Mouse (Mus musculus) hindbrain, embryonic 16.5 days (tissue): ENCODE measurements at regions not wholly inside any gene's neighbourhood (a gene's known extent, or its start where the extent isn't known, plus 50 kb on each side); places are given as distances from the start of the nearest gene placed in this dataset.

ENCODE experiments used
- ATAC-seq: fragments of 200-750 bp; cut with Nextera tagmentation; 2 replicates; pipeline ENCODE4 v1.8.0; 2017; ENCODE audit warnings: moderate TSS enrichment, moderate library complexity
- H3K27ac ChIP-seq: fragments of 300-500 bp; sonication (generic); 2 replicates; pipeline ENCODE4 v1.5.1; 2014; ENCODE audit warnings: low read depth, mild to moderate bottlenecking, control low read depth, low read length, moderate library complexity
- H3K27me3 ChIP-seq: fragments of 300-500 bp; sonication (generic); replicated peaks from 2 replicates; pipeline ENCODE4 v1.6.1; 2014; ENCODE audit warnings: low read length; ENCODE audit not compliant: control insufficient read depth, insufficient read depth
- H3K36me3 ChIP-seq: fragments of 300-500 bp; sonication (generic); 2 replicates; pipeline ENCODE4 v1.6.1; 2014; ENCODE audit warnings: mild to moderate bottlenecking, low read length, moderate library complexity, mixed read lengths; ENCODE audit not compliant: control insufficient read depth, insufficient read depth
- H3K4me1 ChIP-seq: fragments of 300-500 bp; sonication (generic); 2 replicates; pipeline ENCODE4 v1.6.1; 2014; ENCODE audit warnings: low read depth, low read length; ENCODE audit not compliant: control insufficient read depth, insufficient read depth
- H3K4me2 ChIP-seq: fragments of 300-500 bp; sonication (generic); 2 replicates; pipeline ENCODE4 v1.6.1; 2014; ENCODE audit warnings: mild to moderate bottlenecking, low read length, control low read depth, moderate library complexity
- H3K4me3 ChIP-seq: fragments of 300-500 bp; sonication (generic); 2 replicates; pipeline ENCODE4 v1.5.1; 2014; ENCODE audit warnings: mild to moderate bottlenecking, low read length, control low read depth, moderate library complexity
- H3K9ac ChIP-seq: fragments of 300-500 bp; sonication (generic); 2 replicates; pipeline ENCODE4 v1.6.1; 2014; ENCODE audit warnings: low read depth, mild to moderate bottlenecking, control low read depth, low read length, moderate library complexity
- H3K9me3 ChIP-seq: fragments of 300-500 bp; sonication (generic); 2 replicates; pipeline ENCODE4 v1.6.1; 2014; ENCODE audit warnings: mild to moderate bottlenecking, low read length, moderate library complexity; ENCODE audit not compliant: control insufficient read depth
- WGBS: fragments of 180-500 bp; shearing (Covaris S2); extraction: QIAGEN DNeasy Blood & Tissue Kit; methylation state at CpG from one replicate; pipeline ENCODE4 v1.1.7; 2014; 5-methylcytosine and 5-hydroxymethylcytosine counted together

DNA sequence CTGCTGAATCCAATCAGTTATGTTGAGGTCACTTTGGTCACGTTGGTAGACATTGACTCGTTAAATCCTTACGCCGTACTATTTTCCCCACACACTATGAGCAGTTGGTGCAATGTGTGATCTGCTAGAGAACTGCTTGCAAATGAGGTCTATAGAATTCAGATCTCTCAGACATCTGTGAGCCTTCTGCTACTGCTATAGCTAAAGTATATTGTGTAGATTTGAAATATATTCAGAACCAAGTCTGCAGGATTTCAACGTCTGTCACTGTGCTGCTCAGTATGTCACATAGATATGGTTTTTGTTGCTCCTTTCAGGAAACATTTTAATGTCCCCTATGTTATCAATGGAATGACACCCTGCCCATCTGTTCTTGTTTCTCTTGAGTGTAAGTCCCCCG lies 182.4 kb upstream of the Car8 start:
- 90% methylated on average over 6 of the region's 6 CpGs for WGBS

DNA sequence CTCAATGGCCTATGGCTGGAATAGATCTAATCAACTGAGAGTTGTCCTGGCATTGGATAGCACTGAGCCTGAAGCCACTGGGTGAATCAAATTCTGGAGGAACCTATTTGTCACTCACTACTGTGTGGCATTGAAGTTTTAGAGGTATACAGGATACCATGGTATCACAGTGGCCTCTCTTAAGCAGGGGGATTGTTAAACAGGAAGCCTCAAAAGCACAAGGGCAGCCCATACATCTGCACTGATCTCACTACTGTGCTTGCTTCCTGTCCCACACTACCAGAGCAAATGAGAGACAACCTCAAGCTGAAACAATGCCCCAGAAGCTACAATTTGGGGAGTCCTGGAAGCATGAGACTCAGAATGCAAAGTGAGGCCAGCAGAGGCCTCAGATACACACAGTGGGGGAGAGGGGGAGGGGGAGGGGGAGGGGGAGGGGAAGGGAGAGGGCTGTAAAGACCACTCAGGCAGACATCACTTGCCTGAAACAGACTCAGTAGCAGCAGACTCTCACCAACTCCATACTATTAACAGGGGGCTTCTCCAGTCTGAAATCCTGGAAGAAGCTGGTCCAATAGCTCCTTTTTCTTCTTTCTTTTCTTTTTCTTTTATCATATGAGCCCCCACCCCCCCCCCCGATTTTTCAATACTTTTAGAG lies 179.7 kb upstream of the Car8 start:
- no peak overlapping the region for H3K27ac ChIP-seq
- no peak overlapping the region for H3K4me3 ChIP-seq
- H3K27me3 ChIP-seq, result no peaks in the 10 kb centered on the region
- WGBS, result 42% methylated on average over 1 of the region's 1 CpGs
- no peak overlapping the region for H3K4me2 ChIP-seq
- ATAC-seq, result no peak
- no peaks in the 10 kb centered on the region for H3K9me3 ChIP-seq
- H3K4me1 ChIP-seq, result no peaks in the 10 kb centered on the region; the same call in 1 of the 2 replicates
- H3K9ac ChIP-seq, result no peak overlapping the region
- no peaks in the 10 kb centered on the region for H3K36me3 ChIP-seq

More for the DNA sequence above, 182.4 kb upstream of the Car8 start:
- Histone ChIP-seq H3K27ac (no peak overlapping the region), H3K9me3 (no peaks in the 10 kb centered on the region), H3K27me3 (no peaks in the 10 kb centered on the region), H3K9ac (no peak overlapping the region), H3K4me1 (no peaks in the 10 kb centered on the region; the same call in 1 of the 2 replicates), H3K4me2 (no peak overlapping the region), H3K4me3 (no peak overlapping the region), H3K36me3 (no peaks in the 10 kb centered on the region)
- no peak for ATAC-seq

DNA sequence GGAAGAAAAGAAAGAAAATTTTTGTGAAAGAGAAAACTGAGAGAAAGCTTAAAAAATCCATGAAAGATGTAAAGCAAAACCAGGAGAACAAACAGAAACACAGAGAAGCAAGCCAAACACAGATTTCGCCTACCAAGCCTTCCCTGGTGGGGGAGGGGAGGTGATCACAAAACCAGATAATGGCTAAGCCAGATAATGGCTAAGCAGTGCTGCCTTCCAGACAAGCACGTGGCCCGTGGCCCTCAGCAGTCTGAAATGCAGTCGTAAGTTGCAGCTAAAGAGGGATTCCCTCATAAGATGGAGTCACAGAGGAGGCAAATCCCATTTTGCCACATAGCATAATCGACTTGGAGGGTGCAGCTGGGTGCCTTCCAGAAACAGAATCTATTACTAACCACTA lies 179.0 kb upstream of the Car8 start:
- Histone ChIP-seq H3K27me3 (no peaks in the 10 kb centered on the region), H3K4me2 (no peak overlapping the region), H3K9ac (no peak overlapping the region), H3K27ac (no peak overlapping the region), H3K9me3 (no peaks in the 10 kb centered on the region), H3K4me1 (no peaks in the 10 kb centered on the region; the same call in 1 of the 2 replicates), H3K4me3 (no peak overlapping the region), H3K36me3 (no peaks in the 10 kb centered on the region)
- no peak for ATAC-seq
- WGBS, result 36% methylated on average over 5 of the region's 5 CpGs

DNA sequence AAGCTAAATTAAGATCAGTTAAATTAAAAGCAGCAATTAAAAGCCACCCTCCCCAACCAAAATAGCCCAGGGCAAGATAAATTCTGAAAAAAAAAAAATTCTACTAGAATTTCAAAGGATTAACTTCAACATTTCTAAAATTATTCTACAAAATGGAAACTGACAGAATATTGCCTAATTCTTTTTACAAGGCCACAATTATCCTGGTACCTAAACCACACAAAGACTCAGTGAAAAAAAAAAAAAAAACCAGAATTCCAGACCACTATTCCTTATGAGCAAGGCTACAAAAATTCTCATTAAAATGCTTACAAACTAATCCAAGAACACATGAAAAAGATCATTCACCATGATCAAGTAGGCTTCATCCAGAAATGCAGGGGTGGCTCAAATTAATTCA lies 174.5 kb upstream of the Car8 start:
- Histone ChIP-seq H3K27me3 (no peaks in the 10 kb centered on the region), H3K9me3 (no peaks in the 10 kb centered on the region), H3K4me3 (no peak overlapping the region), H3K4me2 (no peak overlapping the region), H3K4me1 (no peaks in the 10 kb centered on the region; the same call in 1 of the 2 replicates), H3K36me3 (no peaks in the 10 kb centered on the region), H3K27ac (no peak overlapping the region), H3K9ac (no peak overlapping the region)
- no peak for ATAC-seq

DNA sequence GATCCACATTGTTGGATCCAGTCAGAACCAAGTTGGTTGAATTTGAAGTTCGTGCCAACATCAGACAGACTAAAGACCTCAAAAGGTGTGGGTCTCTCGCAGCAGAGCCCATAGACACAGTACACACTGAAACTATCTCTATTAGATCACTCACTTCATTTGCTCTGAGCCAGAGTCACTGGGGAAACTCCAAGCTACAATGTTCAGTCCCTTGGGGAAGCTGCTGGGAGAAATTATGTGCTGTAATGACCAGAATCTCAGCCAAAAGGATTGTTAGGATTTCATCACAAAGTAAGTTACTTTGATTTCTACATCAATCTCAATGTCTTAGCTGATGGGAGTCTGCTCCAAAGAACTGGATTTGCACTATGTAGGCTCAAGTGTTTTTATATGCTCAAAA lies 161.2 kb upstream of the Car8 start:
- Histone ChIP-seq H3K36me3 (no peaks in the 10 kb centered on the region), H3K4me3 (no peak overlapping the region), H3K27me3 (no peaks in the 10 kb centered on the region), H3K4me2 (no peak overlapping the region), H3K9ac (no peak overlapping the region), H3K27ac (no peak overlapping the region), H3K4me1 (peaks cover 4% of the 10 kb centered on the region; the same call in 1 of the 2 replicates), H3K9me3 (no peaks in the 10 kb centered on the region)
- no peak for ATAC-seq
- WGBS, result 88% methylated on average over 2 of the region's 2 CpGs

DNA sequence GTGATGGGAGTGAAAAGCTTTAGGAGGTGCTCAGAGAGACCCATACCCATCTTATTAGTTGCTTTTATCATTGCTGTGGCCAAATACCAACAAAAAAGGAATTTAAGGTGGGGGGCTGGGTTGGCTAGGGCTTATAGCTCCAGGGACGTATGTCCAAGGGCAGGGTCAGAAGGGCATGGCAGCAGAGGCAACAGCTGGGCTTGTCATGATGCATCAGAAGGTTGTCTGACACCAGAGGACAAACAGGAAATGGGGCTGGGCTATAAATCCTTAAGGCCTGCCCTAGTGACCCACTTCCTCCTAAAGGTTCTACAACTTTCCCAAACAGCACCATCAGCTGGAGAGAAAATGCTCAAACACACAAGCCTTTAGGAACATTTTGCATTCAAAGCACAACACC lies 160.6 kb upstream of the Car8 start:
- Histone ChIP-seq H3K4me2 (no peak overlapping the region), H3K4me1 (peaks cover 4% of the 10 kb centered on the region; the same call in 1 of the 2 replicates), H3K9me3 (no peaks in the 10 kb centered on the region), H3K27me3 (no peaks in the 10 kb centered on the region), H3K4me3 (no peak overlapping the region), H3K9ac (no peak overlapping the region), H3K36me3 (no peaks in the 10 kb centered on the region), H3K27ac (peak overlapping the region; percentile 13; the same call in 1 of the 2 replicates)
- no peak for ATAC-seq
- WGBS, result 67% methylated on average over 1 of the region's 1 CpGs

DNA sequence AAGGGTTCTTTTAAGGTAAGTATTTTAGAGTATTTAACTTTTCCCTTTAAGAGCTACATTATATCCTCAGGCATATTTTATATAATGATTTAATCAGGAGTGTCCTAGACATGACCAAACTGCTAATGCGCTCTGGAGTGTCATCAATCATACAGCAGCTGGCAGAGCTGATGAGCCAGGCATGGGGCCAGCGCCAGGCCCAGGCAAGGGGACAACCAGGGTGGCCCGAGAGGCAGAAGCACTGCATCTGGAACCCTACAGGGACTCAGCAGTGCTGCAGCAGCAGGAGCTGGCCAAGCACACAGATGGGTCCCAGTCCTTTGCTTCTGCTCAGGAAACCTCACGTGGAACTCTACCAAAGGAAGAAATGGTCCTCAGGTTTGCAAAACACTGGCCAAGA lies 160.1 kb upstream of the Car8 start:
- WGBS, result 42% methylated on average over 4 of the region's 4 CpGs
- Histone ChIP-seq H3K27ac (peak overlapping the region; percentile 13; the same call in 1 of the 2 replicates), H3K27me3 (no peaks in the 10 kb centered on the region), H3K9me3 (no peaks in the 10 kb centered on the region), H3K36me3 (no peaks in the 10 kb centered on the region), H3K4me3 (no peak overlapping the region), H3K9ac (no peak overlapping the region), H3K4me1 (peaks cover 4% of the 10 kb centered on the region; the same call in 1 of the 2 replicates), H3K4me2 (no peak overlapping the region)
- ATAC-seq, result peak; percentile 93

DNA sequence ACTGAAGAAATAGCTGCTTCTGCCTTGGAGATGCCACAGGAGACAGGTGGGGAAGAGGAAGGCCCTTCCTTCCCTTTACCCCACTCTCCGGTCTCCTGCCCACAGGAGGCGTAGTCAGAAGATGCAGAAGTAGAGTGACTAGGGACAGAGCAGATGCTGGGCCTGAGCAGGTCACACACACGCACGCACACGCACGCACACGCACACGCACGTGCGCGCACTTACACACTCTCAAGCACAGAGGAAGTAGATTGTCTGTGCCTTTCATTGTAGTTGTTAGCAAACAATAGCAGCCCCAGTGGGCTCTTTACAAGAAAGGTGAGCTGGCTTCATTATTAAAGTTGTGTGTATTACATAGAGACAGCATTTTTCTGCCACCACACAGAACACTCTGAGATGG lies 144.3 kb upstream of the Car8 start:
- Histone ChIP-seq H3K9ac (no peak overlapping the region), H3K9me3 (no peaks in the 10 kb centered on the region), H3K27ac (no peak overlapping the region), H3K4me2 (no peak overlapping the region), H3K4me3 (no peak overlapping the region), H3K4me1 (no peaks in the 10 kb centered on the region), H3K36me3 (no peaks in the 10 kb centered on the region), H3K27me3 (no peaks in the 10 kb centered on the region)
- no peak for ATAC-seq
- WGBS, result 96% methylated on average over 11 of the region's 11 CpGs

DNA sequence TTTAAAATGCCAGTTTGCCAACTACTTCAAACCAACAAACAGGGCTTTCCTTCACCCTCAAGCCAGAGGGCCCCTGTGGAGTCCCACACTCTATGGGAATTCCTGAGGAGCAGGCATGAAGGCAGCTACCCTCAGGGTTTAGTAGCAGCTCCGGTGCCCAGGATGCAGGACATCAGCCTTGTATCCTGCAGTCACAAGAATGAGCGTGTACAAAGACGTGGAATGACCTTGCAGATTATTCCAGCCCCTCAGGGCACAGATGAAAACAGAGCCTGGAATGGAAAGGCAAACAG lies 143.2 kb upstream of the Car8 start:
- H3K4me3 ChIP-seq, result no peak overlapping the region
- no peak overlapping the region for H3K4me2 ChIP-seq
- ATAC-seq, result peak; percentile 69
- 0 out of 2 replicates have a peak overlapping the region, but pooled peaks have one; percentile 7 for H3K27ac ChIP-seq
- H3K4me1 ChIP-seq, result no peaks in the 10 kb centered on the region
- WGBS, result 61% methylated on average over 3 of the region's 3 CpGs
- no peaks in the 10 kb centered on the region for H3K36me3 ChIP-seq
- H3K9me3 ChIP-seq, result no peaks in the 10 kb centered on the region
- H3K9ac ChIP-seq, result no peak overlapping the region
- no peaks in the 10 kb centered on the region for H3K27me3 ChIP-seq
